Mouse (Mus musculus): Measurements from ENCODE around the gene Vamp4. TPM values are rescaled to one million over a fixed set of nuclear protein-coding genes. Genes with fewer than 3 reads are reported as not detected.

Gene Vamp4
- total and polyA plus RNA-seq, 2 experiments from 2014 or later = 25.5 to 74.7 TPM

GRCm38 (mm10) chr1:162597379-162598102 is 27.2 kb downstream of the Vamp4 start:
- Histone ChIP-seq H3K36me3 (ENCODE audit: insufficient read depth, low read length) (peaks cover 22% of the 10 kb centered on the region), H3K27me3 (ENCODE audit: insufficient read depth, low read length) (no peaks in the 10 kb centered on the region), H3K9me3 (ENCODE audit: low read length) (no peaks in the 10 kb centered on the region), H3K4me1 (ENCODE audit: insufficient read depth, low read length) (no peaks in the 10 kb centered on the region), H3K4me2 (ENCODE audit: low read depth, low read length, poor library complexity, severe bottlenecking) (no peak overlapping the region), H3K9ac (replicated peaks; ENCODE audit: low read length, poor library complexity, severe bottlenecking) (no peak overlapping the region), H3K4me3 (ENCODE audit: low read depth, low read length) (no peak overlapping the region), H3K27ac (ENCODE audit: low read depth, low read length) (no peak overlapping the region)
- ATAC-seq (ENCODE audit: low FRiP score) (no peak), DNase-seq (ENCODE audit: low spot score) (no peak)
- WGBS = 93% methylated on average over 3 of the region's 3 CpGs
- no peak for TF ChIP-seq CTCF (IDR thresholded peaks at IDR 0.05)

GRCm38 (mm10) chr1:162599617-162600016 is 29.3 kb downstream of the Vamp4 start:
- Histone ChIP-seq H3K36me3 (ENCODE audit: insufficient read depth, low read length) (peaks cover 17% of the 10 kb centered on the region), H3K9me3 (ENCODE audit: low read length) (no peaks in the 10 kb centered on the region), H3K27ac (ENCODE audit: low read depth, low read length) (no peak overlapping the region), H3K4me1 (ENCODE audit: insufficient read depth, low read length) (no peaks in the 10 kb centered on the region), H3K4me2 (ENCODE audit: low read depth, low read length, poor library complexity, severe bottlenecking) (no peak overlapping the region), H3K27me3 (ENCODE audit: insufficient read depth, low read length) (no peaks in the 10 kb centered on the region), H3K4me3 (ENCODE audit: low read depth, low read length) (no peak overlapping the region), H3K9ac (replicated peaks; ENCODE audit: low read length, poor library complexity, severe bottlenecking) (no peak overlapping the region)
- DNase-seq (ENCODE audit: low spot score) (no peak), ATAC-seq (ENCODE audit: low FRiP score) (no peak)
- 94% methylated on average over 5 of the region's 5 CpGs for WGBS
- TF ChIP-seq CTCF (IDR thresholded peaks at IDR 0.05) = no peak

- 63% methylated on average over 4 of the region's 4 CpGs for WGBS
- H3K4me3 ChIP-seq (ENCODE audit: low read depth, low read length) = no peak overlapping the region
- no peaks in the 10 kb centered on the region for H3K4me1 ChIP-seq (ENCODE audit: insufficient read depth, low read length)
- peaks cover 14% of the 10 kb centered on the region for H3K36me3 ChIP-seq (ENCODE audit: insufficient read depth, low read length)
- no peak overlapping the region for H3K9ac ChIP-seq (replicated peaks; ENCODE audit: low read length, poor library complexity, severe bottlenecking)
- TF ChIP-seq CTCF (IDR thresholded peaks at IDR 0.05) = no peak
- H3K4me2 ChIP-seq (ENCODE audit: low read depth, low read length, poor library complexity, severe bottlenecking) = no peak overlapping the region
- DNase-seq (ENCODE audit: low spot score) (peak; percentile 68), ATAC-seq (ENCODE audit: low FRiP score) (peak; percentile 10; the same call in 1 of the 2 replicates)
- H3K9me3 ChIP-seq (ENCODE audit: low read length) = no peaks in the 10 kb centered on the region
- H3K27me3 ChIP-seq (ENCODE audit: insufficient read depth, low read length) = no peaks in the 10 kb centered on the region
- H3K27ac ChIP-seq (ENCODE audit: low read depth, low read length) = no peak overlapping the region
Measured at GRCm38 (mm10) chr1:162601288-162601687, 31.0 kb downstream of the Vamp4 start.

- no peak overlapping the region for H3K9ac ChIP-seq (replicated peaks; ENCODE audit: low read length, poor library complexity, severe bottlenecking)
- H3K27ac ChIP-seq (ENCODE audit: low read depth, low read length) = no peak overlapping the region
- no peaks in the 10 kb centered on the region for H3K4me1 ChIP-seq (ENCODE audit: insufficient read depth, low read length)
- no peaks in the 10 kb centered on the region for H3K9me3 ChIP-seq (ENCODE audit: low read length)
- H3K4me2 ChIP-seq (ENCODE audit: low read depth, low read length, poor library complexity, severe bottlenecking) = no peak overlapping the region
- H3K4me3 ChIP-seq (ENCODE audit: low read depth, low read length) = no peak overlapping the region
- TF ChIP-seq CTCF (IDR thresholded peaks at IDR 0.05) = no peak
- WGBS = 6% methylated on average over 1 of the region's 1 CpGs
- H3K27me3 ChIP-seq (ENCODE audit: insufficient read depth, low read length) = no peaks in the 10 kb centered on the region
- DNase-seq (ENCODE audit: low spot score) = no peak
- no peak for ATAC-seq (ENCODE audit: low FRiP score)
- no peaks in the 10 kb centered on the region for H3K36me3 ChIP-seq (ENCODE audit: insufficient read depth, low read length)
Measured at GRCm38 (mm10) chr1:162608127-162608526, 37.8 kb downstream of the Vamp4 start.

GRCm38 (mm10) chr1:162609633-162610250 is 39.4 kb downstream of the Vamp4 start:
- Histone ChIP-seq H3K27ac (ENCODE audit: low read depth, low read length) (no peak overlapping the region), H3K9ac (replicated peaks; ENCODE audit: low read length, poor library complexity, severe bottlenecking) (no peak overlapping the region), H3K9me3 (ENCODE audit: low read length) (no peaks in the 10 kb centered on the region), H3K4me2 (ENCODE audit: low read depth, low read length, poor library complexity, severe bottlenecking) (no peak overlapping the region), H3K36me3 (ENCODE audit: insufficient read depth, low read length) (no peaks in the 10 kb centered on the region), H3K4me3 (ENCODE audit: low read depth, low read length) (no peak overlapping the region), H3K27me3 (ENCODE audit: insufficient read depth, low read length) (no peaks in the 10 kb centered on the region), H3K4me1 (ENCODE audit: insufficient read depth, low read length) (no peaks in the 10 kb centered on the region)
- no peak for TF ChIP-seq CTCF (IDR thresholded peaks at IDR 0.05)
- DNase-seq (ENCODE audit: low spot score) = no peak
- 32% methylated on average over 9 of the region's 9 CpGs for WGBS
- no peak for ATAC-seq (ENCODE audit: low FRiP score)

- ATAC-seq (ENCODE audit: low FRiP score) (no peak), DNase-seq (ENCODE audit: low spot score) (peak; percentile 57)
- no peak overlapping the region for H3K27ac ChIP-seq (ENCODE audit: low read depth, low read length)
- no peak overlapping the region for H3K4me2 ChIP-seq (ENCODE audit: low read depth, low read length, poor library complexity, severe bottlenecking)
- H3K36me3 ChIP-seq (ENCODE audit: insufficient read depth, low read length) = no peaks in the 10 kb centered on the region
- no peaks in the 10 kb centered on the region for H3K27me3 ChIP-seq (ENCODE audit: insufficient read depth, low read length)
- TF ChIP-seq CTCF (IDR thresholded peaks at IDR 0.05) = no peak
- no peaks in the 10 kb centered on the region for H3K4me1 ChIP-seq (ENCODE audit: insufficient read depth, low read length)
- H3K4me3 ChIP-seq (ENCODE audit: low read depth, low read length) = no peak overlapping the region
- WGBS = 45% methylated on average over 4 of the region's 4 CpGs
- H3K9ac ChIP-seq (replicated peaks; ENCODE audit: low read length, poor library complexity, severe bottlenecking) = no peak overlapping the region
- H3K9me3 ChIP-seq (ENCODE audit: low read length) = no peaks in the 10 kb centered on the region
Measured at GRCm38 (mm10) chr1:162611191-162611590, 40.9 kb downstream of the Vamp4 start.

Data from midbrain, postnatal 0 days (tissue).